Comparison of ENCODE assay signal across 17 mouse cellular contexts in genomic region chr12:112424150-112424549, GRCm38 (mm10).
"Had no signal": no experiment of that assay in that cellular context is flagged by ENCODE, and none has a peak within 500 bp of the region (broad histone marks: within the 10 kb centered on the region; RNA-seq: fewer than 3 reads in every experiment).

No protein-coding gene starts in this region.

- DNase-seq: lung, adult 2 months; lung, postnatal 14 days; lung, postnatal 36 days; right cerebral cortex, postnatal 14 days; thymus, adult 2 months; thymus, postnatal 25 days; thymus, postnatal 4 days had no signal

- H3K4me3 ChIP-seq: lung, embryonic 15.5 days; megakaryocyte, embryonic 14.5 days; midbrain, embryonic 13.5 days; midbrain, embryonic 15.5 days; neural tube, embryonic 12.5 days; stomach, embryonic 15.5 days had no signal

- ATAC-seq: lung, postnatal 0 days; midbrain, embryonic 13.5 days; midbrain, embryonic 15.5 days had no signal

- H3K4me2 ChIP-seq: lung, embryonic 15.5 days; midbrain, embryonic 11.5 days; midbrain, embryonic 13.5 days; midbrain, embryonic 15.5 days; neural tube, embryonic 12.5 days; stomach, embryonic 15.5 days had no signal

- H3K27me3 ChIP-seq: lung, embryonic 15.5 days; midbrain, embryonic 15.5 days; neural tube, embryonic 12.5 days; stomach, embryonic 15.5 days had no signal

- H3K27ac ChIP-seq: lung, embryonic 15.5 days; macrophage; midbrain, embryonic 13.5 days; midbrain, embryonic 15.5 days; neural tube, embryonic 12.5 days; stomach, embryonic 15.5 days; stomach, postnatal 0 days had no signal

- H3K4me1 ChIP-seq: lung, embryonic 15.5 days; stomach, embryonic 15.5 days had no signal

- H3K9ac ChIP-seq: lung, embryonic 15.5 days; midbrain, embryonic 13.5 days; midbrain, embryonic 15.5 days; neural tube, embryonic 12.5 days; stomach, embryonic 15.5 days had no signal

- H3K36me3 ChIP-seq: lung, embryonic 15.5 days; midbrain, embryonic 13.5 days; midbrain, embryonic 15.5 days; neural tube, embryonic 12.5 days; stomach, embryonic 15.5 days had no signal

- H3K9me3 ChIP-seq: lung, embryonic 15.5 days; midbrain, embryonic 13.5 days; midbrain, embryonic 15.5 days; neural tube, embryonic 12.5 days; stomach, embryonic 15.5 days had no signal
